Mouse (Mus musculus) c-Kit-positive CD71-positive TER-119-negative erythroid progenitor cells, embryonic 14.5 days (primary cell): ENCODE measurements around the gene Anpep.
A peak's percentile ranks its signal among the peaks of the same experiment; 100 is the strongest.
"Not testable (repeated sequence)": the region's sequence is repeated elsewhere in the genome, so short reads cannot be mapped to it uniquely, and the experiment has no call there.

Experiments
- DNase-seq: peaks from one replicate; pipeline ENCODE4 v3.0.0-alpha.2; 2013; ENCODE audit warnings: low read depth

Anpep gene

DNA sequence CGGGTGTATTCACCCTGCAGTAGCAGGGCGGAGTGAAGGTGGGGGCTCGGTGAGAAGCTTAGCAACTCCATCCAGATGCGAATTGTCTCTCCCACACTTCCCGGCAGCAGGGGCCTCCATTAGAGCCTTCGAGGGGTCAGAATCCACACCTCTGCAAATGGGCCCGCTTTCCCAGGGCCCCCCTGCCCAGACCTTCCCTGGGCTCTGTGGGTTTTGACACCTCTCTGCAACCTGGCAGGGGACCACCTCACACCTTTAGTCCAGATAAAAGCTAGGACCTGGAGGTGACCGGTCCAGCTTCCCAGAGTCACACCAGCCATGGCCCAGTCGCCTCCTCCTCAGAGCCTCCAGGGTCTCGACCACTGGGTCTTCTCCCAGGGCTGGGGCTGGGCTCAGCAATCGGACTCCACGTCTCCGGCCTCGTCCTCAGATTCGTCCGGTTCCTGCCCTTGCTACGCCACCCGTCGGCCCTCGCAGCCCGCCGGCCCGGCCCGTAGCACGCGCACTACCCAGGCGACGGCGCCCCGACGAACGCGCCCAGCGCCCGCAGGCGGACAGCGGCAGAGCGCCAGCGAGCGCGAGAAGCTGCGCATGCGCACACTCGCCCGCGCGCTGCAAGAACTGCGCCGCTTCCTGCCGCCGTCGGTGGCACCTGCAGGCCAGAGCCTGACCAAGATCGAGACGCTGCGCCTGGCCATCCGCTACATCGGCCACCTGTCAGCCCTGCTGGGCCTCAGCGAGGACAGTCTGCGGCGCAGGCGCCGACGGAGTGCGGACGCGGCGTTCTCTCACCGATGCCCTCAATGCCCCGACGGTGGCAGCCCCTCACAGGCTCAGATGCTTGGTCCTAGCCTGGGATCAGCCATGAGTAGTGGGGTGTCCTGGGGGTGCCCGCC, 50.0 kb downstream of the Anpep start, which contains the start of gene Mesp2:
TSS of gene Mesp2 (plus strand) at position 117 of the 896 bp plus-strand sequence.
- peak; percentile 42 for DNase-seq

DNA sequence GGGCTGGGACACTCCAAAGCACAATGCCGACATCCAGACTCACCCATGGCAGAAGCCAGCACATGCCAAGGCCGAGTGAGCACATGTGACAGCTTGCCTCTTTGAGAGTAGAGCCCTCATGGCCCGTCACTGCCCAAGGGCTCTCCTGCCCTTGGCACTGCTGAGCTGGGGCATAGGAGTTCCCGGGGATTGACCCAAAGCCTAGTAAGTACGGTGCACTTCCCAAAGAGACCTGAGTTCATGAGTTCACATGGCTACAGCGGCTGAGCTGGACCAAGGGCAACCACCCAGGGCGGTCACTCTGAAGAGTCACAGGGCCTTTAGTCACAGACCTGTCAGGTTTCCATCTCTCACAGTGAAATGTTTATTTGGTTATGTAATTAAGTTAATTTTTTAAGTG, 52.3 kb downstream of the Anpep start:
- DNase-seq, result no peak

DNA sequence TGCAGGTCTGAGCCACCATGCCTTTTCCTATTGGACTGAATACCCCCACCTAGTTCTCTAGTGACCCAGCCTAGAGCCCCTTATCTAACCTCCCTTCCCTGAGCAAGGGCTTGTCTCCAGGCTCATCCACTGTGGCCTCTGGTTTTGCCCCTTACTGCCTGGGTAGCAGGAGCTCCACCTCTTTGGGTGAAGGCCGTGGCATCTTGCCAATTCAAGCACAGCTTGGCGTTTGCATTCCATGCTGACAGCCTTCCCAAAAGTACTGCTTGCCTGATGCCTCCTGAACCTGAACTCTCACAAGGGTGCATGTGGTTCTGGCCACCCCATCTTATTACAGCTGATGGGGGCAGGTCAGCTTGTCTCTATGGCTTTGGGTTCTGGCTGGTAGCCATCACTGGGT, 57.0 kb downstream of the Anpep start:
- no peak for DNase-seq

DNA sequence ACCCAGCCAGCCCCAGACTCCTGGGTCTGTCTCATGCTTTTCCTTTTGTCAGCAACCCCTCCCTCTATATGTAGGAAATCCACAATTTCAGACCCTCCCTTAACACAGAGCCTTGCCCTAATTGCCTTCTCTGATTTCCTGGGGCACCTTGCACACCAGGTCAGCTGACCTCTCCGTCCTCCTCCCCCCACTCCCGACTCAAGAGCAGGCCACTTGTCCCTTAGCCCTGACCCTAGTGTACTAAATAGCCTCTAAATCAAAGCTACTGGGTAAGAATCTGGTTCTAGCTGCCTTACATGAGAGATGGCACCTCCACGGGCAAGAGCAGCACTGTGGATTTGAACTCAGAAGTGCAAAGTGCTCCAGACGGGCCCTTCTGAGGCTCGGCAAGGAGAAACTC, 58.8 kb downstream of the Anpep start:
- DNase-seq, result no peak

DNA sequence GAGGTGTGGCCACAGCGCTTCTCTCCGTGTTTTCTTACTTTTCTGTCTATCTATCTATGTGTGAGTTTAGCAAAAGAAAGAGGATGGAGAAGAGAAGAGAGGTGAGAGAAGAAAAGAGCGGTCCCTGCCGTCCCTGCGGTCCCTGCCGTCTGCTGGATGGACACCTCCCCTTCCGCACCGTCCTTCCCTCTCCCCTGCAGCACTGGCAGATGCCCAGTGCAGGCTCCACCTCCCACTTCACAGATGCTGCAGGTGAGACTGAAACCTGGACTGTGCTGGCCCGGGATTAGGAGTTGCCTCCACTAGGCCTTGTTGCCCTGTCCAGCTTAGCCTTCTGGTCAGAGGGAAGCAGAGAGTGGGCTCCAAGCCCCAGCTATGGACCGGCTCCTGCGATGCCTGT, 59.5 kb downstream of the Anpep start:
- no peak for DNase-seq

DNA sequence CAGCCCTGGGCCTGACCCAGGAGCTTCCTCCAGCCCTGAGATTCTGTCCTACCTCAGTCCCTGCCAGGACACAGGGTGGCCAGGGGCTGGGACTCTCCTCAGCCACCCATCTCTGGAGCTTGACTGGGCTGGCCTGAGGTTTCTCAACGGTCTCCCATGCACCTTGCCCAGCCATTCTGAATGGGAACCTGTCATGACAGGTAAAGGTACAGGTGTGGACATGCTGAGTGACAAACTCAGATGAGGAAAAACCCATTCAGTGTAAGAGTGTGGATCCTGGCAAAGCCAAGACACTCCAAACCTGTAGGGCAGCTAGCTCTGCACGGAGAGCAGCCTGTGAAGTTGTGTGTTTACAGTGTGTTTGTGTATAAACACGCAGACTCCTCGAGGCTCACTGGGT, 60.5 kb downstream of the Anpep start:
- no peak for DNase-seq

DNA sequence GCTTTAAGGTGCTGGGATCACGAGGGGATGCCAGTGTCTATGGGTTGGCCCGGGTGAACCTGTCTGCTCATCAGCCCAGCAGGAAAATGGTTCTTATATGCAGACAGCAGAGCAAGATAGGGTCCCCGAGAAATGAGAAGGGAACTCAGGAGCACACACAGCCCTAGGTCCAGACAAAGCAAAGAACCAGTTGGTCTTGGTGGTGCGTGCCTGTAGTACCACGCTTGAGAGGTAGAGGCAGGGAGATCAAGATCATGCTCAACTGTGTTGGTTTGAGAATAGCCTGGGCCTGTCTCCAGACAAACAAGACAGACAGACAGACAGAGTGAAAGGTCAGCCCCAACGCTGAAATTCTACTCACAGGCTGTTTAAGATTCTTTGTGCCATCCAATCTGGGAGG, 61.4 kb downstream of the Anpep start:
- no peak for DNase-seq

DNA sequence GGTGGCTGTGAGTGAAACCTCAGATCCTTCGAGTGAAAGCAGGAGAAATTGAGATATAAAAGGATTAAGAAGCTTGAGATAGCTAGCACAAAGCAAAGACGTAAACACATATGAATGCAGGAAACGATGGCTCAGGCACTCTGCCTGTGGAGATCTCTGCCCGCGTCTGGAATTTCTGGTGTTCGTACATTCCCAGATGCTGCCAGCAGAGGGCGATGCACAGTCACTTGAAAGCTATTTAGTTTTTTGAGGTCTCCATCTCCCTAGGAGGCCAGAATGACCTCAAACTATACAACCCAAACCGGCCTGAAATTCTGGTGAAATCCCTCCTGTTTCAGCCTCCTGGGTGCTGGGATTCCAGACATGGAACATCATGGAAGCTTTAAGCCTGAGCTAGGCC, 61.8 kb downstream of the Anpep start:
- DNase-seq, result peak; percentile 39

DNA sequence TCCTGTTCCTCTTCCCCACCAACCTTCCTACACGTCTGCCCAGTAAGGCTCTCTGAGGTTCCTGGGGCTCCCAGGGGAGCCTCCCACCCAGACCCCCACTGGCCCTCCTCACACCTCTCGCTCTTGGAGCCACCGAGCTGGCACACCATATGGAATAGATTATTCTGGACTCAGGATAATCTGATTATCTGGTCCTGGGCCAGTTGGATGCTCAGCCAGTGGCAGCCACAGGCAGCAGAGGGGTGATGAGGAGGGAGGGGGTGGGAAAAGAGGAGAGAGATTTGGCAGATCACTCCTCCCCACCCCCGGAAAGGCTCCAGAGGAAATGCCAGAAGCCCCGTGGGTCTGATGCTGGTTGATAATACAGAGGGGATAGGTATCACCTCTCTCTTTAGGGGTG, 62.3 kb downstream of the Anpep start:
- no peak for DNase-seq

DNA sequence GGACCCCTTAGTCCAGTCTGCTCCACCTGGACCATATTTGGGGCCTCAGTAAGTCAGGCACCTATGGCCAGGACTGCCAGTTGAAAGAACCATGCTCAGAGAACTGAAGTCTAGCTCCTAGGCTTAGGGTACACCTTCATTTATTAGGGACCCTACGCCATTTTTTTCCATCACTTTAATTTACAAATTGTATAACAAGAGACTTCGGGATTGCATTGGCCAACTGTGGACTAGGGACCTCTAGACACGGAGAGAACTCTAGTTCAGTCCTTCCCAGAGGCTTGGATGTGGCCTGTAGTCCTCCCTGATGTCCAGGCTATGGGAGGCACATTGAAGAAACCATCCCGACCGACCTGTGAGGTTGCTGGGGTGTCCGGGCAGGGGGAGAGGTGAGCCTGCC, 67.2 kb downstream of the Anpep start, which contains the start of gene Mesp1:
TSS of gene Mesp1 (minus strand) at position 101 of the 400 bp plus-strand sequence.
- DNase-seq, result no peak

DNA sequence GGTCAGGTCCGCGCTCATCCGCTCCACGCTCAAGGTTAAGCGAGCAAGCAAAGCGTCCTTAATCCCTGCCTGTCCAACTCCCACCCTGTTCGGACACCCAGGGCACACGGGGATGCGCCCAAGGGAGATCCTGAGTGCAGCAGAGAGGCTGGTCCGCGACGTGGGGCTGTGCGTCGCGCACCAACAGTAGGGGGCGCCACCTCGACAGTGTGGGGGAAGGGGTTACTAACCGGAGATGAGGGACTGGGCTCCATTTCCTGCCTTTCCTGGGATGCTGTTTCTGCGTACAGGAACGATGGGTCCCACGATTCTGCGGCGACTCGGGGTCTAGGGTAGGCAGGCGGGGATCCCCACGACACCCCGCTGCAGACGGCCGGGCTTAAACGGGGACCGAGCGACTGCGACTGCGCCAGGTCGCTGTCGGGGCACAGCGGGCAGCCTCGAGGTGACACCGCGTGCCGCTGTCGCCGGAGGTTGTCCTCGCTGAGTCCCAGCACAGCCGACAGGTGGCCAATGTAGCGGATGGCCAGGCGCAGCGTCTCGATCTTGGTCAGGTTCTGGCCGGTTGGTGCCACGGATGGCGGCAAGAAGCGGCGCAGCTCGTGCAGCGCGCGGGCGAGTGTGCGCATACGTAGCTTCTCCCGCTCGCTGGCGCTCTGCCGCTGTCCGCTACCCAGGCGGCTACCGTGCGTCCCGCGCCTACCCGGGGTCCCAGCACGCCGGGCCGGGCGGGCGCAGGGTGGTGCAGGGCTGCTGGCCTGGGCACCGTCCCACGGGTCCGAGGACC, 68.0 kb downstream of the Anpep start:
- DNase-seq, result no peak

DNA sequence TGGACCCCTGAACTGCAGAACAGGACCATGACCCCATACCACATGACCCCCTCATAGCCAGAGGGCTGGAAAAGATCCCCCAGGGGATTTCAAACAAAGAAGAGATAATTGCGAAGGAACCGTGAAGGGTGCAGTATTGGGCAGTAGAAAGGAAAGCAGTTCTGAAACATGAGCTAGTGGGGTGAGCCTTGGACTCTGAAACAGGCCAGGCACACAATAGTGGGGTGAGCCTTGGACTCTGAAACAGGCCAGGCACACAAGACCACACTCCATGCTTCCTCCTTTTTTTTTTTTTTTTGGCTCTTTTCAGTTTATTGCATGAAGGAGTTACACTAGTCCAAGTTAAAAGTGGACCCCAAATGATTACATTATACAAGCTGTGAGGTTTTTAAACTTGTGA, 71.0 kb downstream of the Anpep start:
- DNase-seq, result not testable (repeated sequence)

DNA sequence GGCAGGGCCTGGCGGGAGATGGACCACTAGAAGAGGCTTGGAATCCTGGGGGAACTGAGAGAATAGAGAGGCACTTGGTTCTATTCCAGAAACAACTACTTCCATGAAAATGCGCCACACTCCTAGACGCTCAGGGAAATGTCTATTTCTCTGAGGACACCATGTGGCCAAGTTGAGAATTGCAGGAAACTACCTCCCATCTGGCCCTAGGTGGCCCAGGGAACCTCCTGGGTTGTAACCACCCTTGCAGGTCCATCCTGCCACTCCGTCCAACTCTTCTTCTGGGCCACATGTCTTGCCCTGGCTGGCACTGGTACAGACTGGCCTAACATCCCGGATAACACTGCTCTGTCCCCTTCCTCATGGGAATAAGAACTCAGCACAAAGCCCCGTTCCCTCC, 74.6 kb downstream of the Anpep start:
- peak; percentile 40 for DNase-seq

DNA sequence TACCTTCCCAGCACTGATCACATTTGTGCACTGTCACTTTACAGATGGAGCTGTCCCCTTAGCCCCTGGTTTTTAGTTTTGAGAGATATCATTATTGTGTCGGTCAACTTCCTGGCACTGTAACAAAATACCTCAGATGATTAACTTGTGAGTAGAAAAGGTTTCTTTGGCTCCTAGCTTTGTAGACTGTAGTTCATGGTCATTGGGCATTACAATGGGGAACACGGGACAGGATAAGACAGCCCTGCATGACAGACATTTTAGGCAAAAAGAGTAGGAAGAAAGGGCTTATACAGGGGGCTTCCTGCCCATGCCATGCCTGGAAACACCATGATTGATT, 78.4 kb downstream of the Anpep start:
- no peak for DNase-seq

DNA sequence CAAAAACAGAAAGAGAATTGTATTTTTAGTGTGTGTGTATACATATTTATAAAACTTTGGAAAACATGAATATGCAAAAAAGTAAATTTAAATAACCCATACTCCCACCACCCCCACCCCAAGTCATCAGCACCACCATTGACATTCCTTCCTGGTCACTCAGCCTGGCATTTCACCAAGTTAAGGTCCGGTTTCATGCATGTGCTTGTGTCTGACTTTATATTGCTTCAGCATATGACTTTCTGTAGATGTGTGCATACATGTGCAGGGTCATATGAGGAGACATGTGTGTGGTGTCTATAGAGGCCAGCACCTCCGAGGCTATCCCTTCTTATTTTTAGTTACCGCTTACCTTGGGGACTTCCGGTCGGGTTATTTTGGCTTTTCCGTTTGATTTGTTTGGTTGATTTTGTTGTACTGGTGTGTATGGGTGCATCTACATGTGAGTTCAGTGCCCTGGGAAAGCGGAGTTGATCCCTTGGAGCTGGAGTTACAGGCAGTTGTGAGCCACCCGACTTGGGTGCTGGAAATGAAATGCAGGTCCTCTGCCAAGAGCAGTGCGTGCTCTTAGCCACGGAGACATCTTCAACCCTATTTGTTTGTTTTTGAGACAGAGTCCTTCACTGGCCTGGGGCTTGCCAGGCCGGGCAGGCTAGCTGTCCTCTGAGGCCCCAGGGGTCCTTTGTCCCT, 78.9 kb downstream of the Anpep start:
- DNase-seq, result no peak

DNA sequence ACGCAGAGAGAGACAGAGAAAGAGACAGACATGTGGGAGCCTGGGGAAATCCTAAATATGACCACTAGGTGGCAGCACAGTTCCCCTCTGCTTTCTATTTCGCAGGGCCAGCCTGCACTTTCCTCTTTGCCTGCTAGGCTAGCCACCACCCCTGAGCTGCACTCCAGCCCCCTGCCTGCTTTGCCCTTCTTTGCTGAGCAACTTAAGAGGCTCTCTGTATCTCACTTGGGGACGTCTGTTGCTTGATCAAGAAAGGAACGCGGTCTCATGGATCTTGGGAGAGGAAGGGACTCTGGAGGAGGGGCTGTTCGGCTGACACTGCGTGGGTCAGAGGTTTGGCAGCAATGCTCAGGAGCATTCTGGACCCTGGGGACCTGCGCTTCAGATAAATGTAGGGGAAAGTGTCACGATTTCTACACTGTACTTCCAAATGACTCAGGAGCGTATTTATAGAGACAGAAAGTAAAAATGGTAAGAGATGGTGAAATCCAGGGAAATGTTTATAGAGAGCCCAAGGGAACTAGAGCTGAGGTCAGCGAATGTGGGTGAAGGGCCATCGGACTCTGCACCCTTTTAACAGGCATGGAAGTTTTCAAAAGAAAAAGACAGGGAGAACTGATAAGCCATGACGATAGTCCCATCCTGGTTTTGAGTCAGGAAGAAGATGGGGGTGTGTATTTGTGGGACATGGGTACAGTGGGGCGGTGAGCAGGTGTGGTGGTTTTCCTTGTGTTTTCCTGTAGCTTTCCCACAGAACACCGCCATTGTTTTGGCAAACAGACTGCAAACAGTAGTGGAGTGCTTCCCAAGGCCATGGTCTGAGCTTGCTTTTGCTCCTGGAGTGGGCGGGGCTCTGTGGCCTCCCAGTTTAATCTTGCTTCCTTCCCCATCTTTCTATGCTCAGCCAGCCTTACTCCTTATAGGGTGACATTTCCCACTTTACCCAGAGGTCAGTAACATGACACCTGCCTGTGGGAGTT, 79.9 kb downstream of the Anpep start:
- peak; percentile 40 for DNase-seq
